Mouse (Mus musculus): ENCODE measurements around the gene Apba2.

The Apba2 gene

DNA sequence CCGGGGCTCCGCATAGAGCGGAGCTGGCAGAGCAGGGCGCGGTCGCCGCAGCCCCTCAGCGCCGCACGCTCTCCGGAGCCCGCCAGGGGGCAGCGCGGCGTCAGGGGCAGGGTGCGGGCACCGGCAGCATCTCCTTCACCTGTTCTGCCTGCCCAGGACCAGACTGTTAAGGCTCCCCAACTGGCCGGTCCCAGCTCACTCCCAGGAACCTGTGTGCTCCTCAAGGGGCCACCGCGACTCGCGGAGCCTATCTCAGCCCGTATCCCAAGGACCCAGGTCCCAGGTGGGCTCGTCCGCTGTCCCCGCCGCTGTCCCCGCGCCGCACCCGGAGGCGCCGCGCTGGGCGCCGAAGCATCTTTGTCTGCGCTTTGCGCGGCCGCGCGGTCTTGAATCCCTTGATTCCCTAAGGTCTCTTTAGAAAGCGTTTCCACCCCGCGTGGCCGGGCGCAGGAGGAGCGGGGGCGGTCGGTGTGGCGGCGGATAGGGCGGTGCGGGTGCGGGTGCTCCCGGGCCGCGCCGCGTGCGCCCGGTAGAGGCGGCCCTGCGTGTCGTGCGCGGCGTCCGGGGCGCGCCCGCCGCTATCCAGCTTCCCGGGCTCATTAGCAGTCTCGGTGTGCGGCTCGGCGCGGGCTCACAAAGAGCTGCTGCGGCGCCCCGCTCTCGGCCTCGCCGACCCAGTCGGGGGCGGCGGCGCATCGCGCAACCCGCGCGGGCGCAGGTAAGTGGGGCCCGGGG lies at the start of gene Apba2:
Gene Apba2, plus strand, starts transcription at position 171 of the 735 bp plus-strand sequence.
- peak; percentile 83 for DNase-seq

DNA sequence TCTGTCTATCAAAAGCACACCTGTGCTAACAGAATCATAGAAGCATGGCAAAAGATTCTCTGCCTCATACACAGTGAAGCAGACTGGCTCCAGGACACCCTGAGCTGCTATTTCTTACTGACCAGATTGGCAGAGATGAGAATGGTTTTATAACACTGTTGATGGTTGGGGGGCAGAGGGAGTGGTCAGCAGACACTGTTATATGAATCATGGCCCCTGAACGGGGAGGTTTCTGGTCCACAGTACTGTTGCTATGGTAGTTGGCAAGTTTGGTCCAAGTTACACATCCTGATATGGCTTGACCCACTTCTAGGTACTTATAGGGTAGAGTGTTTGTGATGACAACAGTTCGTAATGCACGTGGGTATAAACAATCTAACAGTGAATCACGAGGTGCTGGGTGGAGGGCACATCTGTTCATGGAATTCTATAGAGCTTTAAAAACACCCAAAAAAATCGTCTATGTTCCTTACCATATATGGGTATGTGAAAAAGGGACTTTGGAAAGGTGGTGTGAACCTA lies 49.6 kb upstream of the Apba2 start:
- no peak for DNase-seq

- no peak for DNase-seq
Measured at GRCm38 (mm10) chr7:64452471-64453222, 48.9 kb upstream of the Apba2 start.

DNA sequence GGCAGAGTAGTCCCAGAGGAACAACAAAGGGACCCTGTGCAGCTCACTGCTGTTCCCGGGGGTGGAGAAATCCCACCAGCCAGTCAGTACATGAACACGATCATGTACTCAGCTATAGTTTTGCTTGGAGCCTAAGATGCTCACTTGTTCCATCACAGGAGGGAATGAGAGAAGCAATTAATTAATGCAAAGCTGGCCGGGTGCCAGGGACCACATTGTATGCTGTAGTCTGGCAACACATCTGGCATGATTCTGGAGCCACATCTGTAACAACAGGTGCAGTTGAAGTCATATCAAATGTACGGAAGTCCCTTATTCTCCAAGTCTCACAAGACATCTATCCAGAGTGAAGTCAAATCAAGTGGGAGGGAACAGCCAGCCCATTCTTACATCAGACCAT lies 45.3 kb upstream of the Apba2 start:
- DNase-seq: no peak

- DNase-seq: no peak
Measured at GRCm38 (mm10) chr7:64456676-64457075, 44.8 kb upstream of the Apba2 start.

DNA sequence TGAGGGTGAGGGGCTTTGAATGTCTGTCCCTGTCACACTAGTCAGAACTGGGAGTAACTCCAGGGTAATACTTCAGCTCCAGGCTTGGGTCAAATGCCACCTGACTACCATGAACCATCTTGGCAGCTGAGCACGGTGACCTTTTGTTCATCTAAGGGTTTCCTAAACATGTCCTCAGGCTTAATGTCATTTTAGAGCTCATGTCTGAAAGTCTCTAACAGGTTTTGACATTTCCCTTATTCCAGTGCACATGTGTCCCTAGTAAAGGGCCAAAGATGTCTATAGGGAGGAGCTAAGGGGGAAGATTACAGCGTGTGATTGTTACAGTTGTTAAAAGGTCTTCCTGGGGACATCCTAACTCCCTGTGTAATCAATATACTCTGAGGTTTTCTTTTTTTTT lies 43.7 kb upstream of the Apba2 start:
- DNase-seq: no peak

DNA sequence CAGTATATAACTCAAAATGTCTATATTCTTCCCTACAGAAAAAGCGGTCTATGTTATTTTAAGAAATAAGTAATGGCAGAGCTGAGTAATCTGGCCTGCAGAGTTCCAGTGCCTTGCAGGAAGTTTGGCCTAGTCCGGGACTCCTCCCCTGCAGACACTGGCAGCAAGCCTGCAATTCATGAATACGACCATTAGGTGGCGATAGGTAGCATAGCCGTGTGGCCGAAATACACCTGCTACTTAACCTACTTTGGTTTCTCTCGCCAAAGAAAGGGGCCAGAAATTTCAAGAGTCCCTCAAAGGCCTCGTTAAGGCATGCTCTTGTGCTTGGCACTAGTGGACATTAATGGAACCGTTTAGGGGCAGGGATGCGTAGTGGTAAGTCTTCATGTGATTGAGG lies 4.1 kb upstream of the Apba2 start:
- peak; percentile 10 for DNase-seq

DNA sequence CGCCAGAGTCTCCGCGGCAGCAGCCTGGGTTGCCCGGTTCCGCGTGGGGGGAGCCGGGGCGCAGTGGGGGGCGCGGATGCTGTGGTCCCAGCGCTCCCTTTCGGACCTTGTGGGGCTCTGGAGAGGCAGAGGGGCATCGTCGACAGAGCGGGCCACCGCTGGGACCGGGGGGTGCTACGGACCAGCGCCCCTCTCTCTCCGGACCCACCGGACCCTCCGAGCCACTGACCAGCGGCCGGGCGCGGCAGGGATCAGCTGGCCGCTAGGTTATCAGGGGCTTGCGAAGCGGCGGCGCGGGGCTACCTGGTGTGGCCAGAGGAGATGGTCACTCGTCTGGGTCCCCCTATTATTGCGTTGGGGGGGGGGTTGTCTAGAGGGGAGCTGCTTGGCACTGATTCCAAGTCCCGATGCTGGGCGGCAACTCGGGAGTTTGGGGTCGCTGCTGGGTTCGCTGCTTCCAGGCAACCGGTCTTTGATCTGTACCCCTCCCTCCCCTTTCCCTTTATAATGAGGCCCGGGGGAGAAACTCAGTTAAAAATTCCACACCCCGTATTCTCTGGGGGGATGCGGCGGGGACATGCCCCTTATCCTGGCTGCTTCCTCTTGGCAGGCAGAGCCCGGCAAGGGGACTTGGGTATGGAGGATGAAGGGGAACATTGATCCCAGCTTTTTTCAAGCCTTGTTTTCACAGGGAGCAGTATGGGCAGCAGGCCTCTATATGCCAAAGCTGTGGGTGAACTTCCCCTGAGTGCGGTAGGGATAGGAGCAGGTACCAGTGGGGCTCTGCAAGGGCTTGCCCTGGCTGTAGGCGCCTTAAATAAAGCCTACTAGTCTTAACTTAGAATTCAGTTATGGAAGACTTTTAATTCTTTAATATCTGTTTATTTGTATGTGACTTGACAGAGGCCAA lies 1.0 kb downstream of the Apba2 start:
- DNase-seq: no peak

- DNase-seq: peak; percentile 5
Measured at GRCm38 (mm10) chr7:64503641-64504040, 2.1 kb downstream of the Apba2 start.

GRCm38 (mm10) chr7:64504691-64505231 lies 3.3 kb downstream of the Apba2 start:
- peak; percentile 52 for DNase-seq

DNA sequence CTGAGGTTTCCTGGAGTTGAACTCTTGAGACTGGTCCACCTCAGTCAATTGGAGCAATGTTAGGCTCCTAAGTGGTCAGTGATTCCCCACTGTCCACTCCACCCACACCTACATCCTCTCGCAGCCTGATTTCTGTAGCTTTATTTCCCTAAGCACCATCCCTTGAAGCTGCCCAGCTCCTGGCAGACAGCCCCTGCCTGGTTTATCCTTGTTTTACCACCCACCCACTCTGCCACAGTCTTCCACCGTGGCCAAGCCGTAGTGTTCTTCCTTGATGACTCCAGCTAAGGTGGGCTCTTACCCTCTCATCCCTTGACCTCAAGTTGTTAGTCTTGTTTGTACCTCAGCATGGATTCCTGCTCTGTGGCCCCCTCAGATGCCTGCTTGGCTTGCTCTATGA lies 4.1 kb downstream of the Apba2 start:
- DNase-seq: peak; percentile 3

- no peak for DNase-seq
Measured at GRCm38 (mm10) chr7:64508826-64509225, 7.3 kb downstream of the Apba2 start.

DNA sequence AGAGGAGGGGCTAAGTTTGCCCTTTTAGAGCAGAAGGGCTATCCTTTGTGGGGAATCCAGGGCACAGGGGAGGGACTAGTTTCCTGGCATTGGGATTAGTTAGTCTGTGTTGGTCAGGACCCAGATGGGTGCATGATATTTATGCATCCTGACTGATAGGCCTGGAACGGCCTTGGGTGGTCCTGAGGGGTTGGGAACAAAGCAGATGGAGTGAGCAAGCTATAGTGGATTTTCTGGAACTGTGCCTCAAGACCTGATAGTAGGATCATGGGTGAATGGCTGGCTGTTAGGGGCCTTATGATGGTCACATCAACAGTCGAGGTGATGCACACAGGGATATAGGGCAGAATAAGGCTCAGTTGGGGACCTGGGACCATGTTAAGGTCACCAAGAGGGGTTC lies 8.4 kb downstream of the Apba2 start:
- DNase-seq: no peak

GRCm38 (mm10) chr7:64510526-64511210 lies 9.2 kb downstream of the Apba2 start:
- DNase-seq: no peak

DNA sequence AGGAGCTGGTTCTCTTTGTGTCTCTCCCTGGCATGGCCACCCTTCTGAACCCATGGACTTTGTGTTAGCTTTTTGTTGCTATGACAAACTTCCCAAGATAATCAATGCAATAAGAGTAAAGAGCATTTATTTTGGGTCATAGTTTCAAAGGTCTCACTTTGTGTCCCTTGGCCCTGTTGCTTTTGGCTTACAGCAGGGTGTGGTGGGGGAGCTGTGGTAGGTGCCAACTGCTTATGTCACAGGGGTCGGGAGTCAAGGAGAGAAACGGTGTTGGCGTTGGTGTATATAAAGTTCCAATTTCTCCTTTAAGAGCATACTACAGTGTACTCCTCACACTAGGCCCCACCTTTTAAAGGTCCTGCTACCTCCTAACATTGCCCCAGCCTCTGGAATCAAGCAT lies 12.1 kb downstream of the Apba2 start:
- no peak for DNase-seq

- no peak for DNase-seq
Measured at GRCm38 (mm10) chr7:64515280-64515679, 13.8 kb downstream of the Apba2 start.

DNA sequence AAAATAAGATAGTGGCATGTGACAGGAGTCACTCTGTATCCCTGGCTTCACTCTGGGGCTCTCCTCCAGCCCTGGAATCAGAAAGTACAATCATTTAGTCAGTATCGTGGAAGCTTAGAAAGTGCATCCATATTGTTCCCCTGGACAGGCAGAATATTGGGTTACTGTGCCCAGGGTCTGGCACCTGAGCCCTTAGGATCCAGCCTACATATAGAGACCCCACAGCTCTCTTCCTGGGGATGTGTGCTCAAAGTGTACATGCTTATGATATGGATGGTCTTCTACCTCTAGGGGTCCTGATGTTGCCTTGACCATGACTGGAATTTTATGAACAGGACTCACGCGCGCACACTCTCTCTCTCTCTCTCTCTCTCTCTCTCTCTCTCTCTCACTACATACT lies 14.4 kb downstream of the Apba2 start:
- DNase-seq: no peak

GRCm38 (mm10) chr7:64519091-64519490 lies 17.6 kb downstream of the Apba2 start:
- no peak for DNase-seq

DNA sequence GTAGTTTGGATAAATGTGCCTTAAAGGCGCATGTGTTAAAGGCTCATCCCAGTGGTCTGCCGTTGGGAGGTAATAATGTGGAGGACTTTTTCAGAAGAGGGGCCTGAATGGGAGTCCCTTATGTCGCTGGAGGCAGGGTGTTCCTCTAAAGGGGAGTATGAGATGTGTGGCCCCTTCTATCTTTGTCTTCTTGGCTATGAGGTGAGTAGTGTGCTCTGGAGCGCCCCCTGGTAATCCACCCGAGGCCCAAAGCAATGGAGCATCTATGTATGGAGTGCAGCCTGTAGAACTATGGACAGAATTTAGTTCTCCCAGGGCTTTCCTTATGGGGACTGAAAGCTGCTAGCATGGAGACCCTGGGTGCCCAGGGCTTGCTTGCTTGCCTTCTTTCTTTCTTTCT lies 18.0 kb downstream of the Apba2 start:
- DNase-seq: no peak

DNA sequence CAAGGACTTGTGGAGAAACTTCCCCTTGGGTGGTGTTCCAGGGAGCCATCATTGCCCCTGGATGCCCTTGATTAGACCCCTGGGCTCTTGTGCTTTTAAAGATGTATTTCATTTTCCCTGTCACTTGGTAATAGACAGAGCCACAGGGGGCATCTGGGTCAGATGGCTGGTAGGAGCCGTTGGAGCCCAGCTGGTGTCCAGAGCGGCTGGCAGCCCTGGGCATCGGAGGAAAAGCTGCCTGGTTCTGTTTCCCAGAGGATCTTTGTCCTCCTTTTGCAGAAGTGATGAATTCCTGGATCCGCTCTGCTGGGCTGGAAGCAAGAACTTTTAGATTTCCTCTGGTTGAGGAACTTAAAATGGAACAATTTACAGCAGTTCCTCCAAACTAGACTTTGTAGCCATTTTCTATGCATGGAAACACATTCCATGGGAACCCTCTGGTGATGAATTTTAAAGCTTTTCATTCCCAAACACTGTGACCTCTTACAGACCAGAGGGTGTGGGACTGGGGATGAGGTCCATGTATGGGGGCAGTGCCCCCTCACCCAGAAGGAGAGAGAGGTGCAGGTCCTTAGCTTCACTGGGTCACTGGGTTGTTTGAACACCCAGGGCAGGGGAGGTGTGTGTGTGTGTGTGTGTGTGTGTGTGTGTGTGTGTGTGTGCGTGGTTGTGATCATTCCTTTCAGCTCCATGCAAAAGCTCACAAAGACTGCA lies 20.3 kb downstream of the Apba2 start:
- DNase-seq: no peak

DNA sequence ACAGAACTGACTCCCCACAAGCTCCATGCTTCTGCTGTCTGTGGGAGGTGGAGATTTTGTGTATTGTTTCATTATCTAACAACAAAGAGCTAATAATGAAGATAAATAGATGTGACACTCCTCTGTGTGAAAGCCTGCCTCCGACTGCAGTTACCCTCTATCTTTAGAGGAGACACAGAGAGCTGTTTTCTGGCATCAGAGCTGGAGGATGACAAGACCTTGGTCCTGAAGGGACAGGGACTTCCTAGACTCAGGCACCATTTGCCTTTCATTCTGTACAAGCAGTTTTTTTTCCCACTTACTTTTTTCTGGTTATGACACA lies 20.9 kb downstream of the Apba2 start:
- DNase-seq: no peak

GRCm38 (mm10) chr7:64531297-64531696 lies 29.8 kb downstream of the Apba2 start:
- no peak for DNase-seq

Data from right cerebral cortex, postnatal 4 days (tissue).